Mouse (Mus musculus) liver, embryonic 12.5 days (tissue): Measurements from ENCODE around the gene Xlr3a. TPM values are rescaled to one million over a fixed set of nuclear protein-coding genes. Genes with fewer than 3 reads are reported as not detected.
A peak's percentile ranks its signal among the peaks of the same experiment; 100 is the strongest.

Experiments used
- ATAC-seq: fragments of 200-750 bp; cut with Nextera tagmentation; 2 replicates; pipeline ENCODE4 v1.8.0; 2017; ENCODE audit warnings: moderate number of reproducible peaks, mild to moderate bottlenecking, moderate library complexity
- H3K27ac ChIP-seq: fragments of 300-500 bp; sonication (generic); 2 replicates; pipeline ENCODE4 v1.5.1; 2016; ENCODE audit warnings: mild to moderate bottlenecking
- H3K27me3 ChIP-seq: fragments of 300-500 bp; sonication (generic); replicated peaks from 2 replicates; pipeline ENCODE4 v1.6.1; 2016; ENCODE audit warnings: mild to moderate bottlenecking, moderate library complexity
- H3K36me3 ChIP-seq: fragments of 300-500 bp; sonication (generic); 2 replicates; pipeline ENCODE4 v1.6.1; 2016; ENCODE audit warnings: mild to moderate bottlenecking, moderate library complexity
- H3K4me1 ChIP-seq: fragments of 300-500 bp; sonication (generic); 2 replicates; pipeline ENCODE4 v1.6.1; 2016
- H3K4me2 ChIP-seq: fragments of 300-500 bp; sonication (generic); 2 replicates; pipeline ENCODE4 v1.6.1; 2016; ENCODE audit warnings: mild to moderate bottlenecking, moderate library complexity
- H3K4me3 ChIP-seq: fragments of 300-500 bp; sonication (generic); 2 replicates; pipeline ENCODE4 v1.5.1; 2016; ENCODE audit warnings: mild to moderate bottlenecking, moderate library complexity
- H3K9ac ChIP-seq: fragments of 300-500 bp; sonication (generic); 2 replicates; pipeline ENCODE4 v1.6.1; 2016; ENCODE audit warnings: mild to moderate bottlenecking, moderate library complexity
- H3K9me3 ChIP-seq: fragments of 300-500 bp; sonication (generic); replicated peaks from 2 replicates; pipeline ENCODE4 v1.6.1; 2016; ENCODE audit warnings: mild to moderate bottlenecking, moderate library complexity
- WGBS: fragments of 180-500 bp; shearing (Covaris S2); methylation state at CpG from one replicate; pipeline ENCODE4 v1.1.7; 2016; ENCODE audit not compliant: insufficient replicate concordance; 5-methylcytosine and 5-hydroxymethylcytosine counted together
- polyA plus RNA-seq: library from polyadenylated mRNA; unstranded; fragments of >200 nt; fragmentation: Nextera tagmentation; extraction: Ambion mirVana; gene quantifications from 2 replicates; pipeline ENCODE4 v1.2.1, GENCODE M21; 2016

Gene Xlr3a
- polyA plus RNA-seq, 1 experiment from 2014 or later: 1.6 TPM

DNA sequence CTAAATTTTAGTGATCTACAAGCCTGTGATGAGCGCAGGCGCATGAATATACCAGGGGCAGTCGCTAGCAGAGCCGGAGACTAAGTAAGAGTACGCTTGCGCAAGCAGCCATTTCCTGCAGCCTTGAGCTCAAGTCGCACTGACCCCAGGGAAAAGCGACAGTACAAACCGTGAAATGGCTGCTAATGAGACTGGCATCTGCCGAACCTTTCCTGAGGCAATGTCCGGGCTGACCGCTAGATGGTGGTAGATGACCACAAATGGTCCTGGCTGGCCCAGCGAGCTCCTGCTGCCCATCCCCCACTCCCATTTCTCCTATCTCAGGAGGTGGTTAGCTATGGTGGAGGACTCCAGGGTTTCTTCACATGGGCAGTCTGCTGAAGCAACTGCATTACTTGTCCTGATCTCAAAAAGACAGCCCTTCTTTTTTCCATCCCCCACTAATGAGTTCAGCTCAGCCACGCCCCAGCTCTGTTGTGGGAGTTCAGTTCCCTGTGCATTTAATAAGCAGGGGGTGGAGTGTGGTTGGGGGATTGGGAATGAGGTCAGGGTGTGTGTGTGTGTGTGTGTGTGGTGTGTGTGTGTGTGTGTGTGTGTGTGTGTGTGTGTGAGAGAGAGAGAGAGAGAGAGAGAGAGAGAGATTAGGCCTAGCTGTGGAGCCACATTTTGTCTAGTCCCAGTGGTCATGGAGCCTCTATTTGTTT is 42.9 kb downstream of the Xlr3a start:
- H3K9me3 ChIP-seq: no peaks in the 10 kb centered on the region
- peak; percentile 81 for ATAC-seq
- H3K9ac ChIP-seq: no peak overlapping the region
- H3K27me3 ChIP-seq: no peaks in the 10 kb centered on the region
- H3K4me2 ChIP-seq: peak overlapping the region; percentile 31
- no peak overlapping the region for H3K4me3 ChIP-seq
- H3K36me3 ChIP-seq: no peaks in the 10 kb centered on the region
- peaks cover 2% of the 10 kb centered on the region; the same call in 1 of the 2 replicates for H3K4me1 ChIP-seq
- H3K27ac ChIP-seq: no peak overlapping the region
- 14% methylated on average over 14 of the region's 14 CpGs for WGBS

DNA sequence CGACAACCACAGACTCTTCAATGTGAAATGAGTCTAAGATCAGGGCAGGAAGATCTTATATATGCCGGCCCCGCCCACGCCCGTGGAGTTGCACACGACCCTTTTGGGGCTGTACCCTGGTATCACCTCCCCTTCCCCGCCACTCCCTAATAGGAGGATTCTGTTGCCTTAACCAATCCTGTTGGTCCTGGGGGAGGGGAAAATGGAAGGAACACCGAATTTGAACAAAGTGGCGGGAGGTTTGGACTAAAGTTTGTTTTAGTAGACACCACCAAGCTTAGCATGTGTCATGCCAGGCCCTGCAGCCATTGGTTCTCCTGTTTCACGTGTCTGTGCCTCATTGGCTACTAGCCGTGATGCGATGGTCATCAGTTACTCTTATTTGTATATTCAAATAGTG is 57.2 kb downstream of the Xlr3a start:
- H3K9me3 ChIP-seq: no peaks in the 10 kb centered on the region
- peaks cover 7% of the 10 kb centered on the region for H3K27me3 ChIP-seq
- H3K9ac ChIP-seq: no peak overlapping the region
- H3K4me2 ChIP-seq: no peak overlapping the region
- H3K27ac ChIP-seq: no peak overlapping the region
- H3K36me3 ChIP-seq: no peaks in the 10 kb centered on the region
- no peak for ATAC-seq
- H3K4me1 ChIP-seq: no peaks in the 10 kb centered on the region
- WGBS: 63% methylated on average over 12 of the region's 12 CpGs
- no peak overlapping the region for H3K4me3 ChIP-seq

DNA sequence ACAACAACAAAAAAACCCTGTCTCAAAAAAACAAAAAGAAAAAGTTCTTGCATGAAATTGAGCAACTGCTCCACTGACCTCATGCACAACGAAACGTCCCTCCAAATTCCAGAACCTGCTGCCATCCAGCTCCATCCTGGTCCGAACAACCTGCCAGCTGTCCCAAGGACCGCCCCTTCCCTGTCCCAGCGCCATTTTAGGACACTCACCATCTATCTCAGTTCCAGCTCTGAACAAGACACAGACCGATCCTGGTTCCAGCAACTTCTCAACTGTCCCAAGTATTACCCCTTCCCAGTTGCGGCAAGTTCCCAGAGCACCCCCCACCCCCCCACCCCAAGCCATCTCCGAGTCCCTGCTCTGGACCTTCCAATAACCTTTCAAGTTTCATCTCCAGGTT is 58.1 kb downstream of the Xlr3a start:
- ATAC-seq: no peak
- no peaks in the 10 kb centered on the region for H3K9me3 ChIP-seq
- no peak overlapping the region for H3K4me2 ChIP-seq
- H3K4me3 ChIP-seq: no peak overlapping the region
- no peaks in the 10 kb centered on the region for H3K36me3 ChIP-seq
- WGBS: 60% methylated on average over 8 of the region's 8 CpGs
- H3K9ac ChIP-seq: no peak overlapping the region
- peaks cover 7% of the 10 kb centered on the region for H3K27me3 ChIP-seq
- H3K4me1 ChIP-seq: no peaks in the 10 kb centered on the region
- no peak overlapping the region for H3K27ac ChIP-seq

DNA sequence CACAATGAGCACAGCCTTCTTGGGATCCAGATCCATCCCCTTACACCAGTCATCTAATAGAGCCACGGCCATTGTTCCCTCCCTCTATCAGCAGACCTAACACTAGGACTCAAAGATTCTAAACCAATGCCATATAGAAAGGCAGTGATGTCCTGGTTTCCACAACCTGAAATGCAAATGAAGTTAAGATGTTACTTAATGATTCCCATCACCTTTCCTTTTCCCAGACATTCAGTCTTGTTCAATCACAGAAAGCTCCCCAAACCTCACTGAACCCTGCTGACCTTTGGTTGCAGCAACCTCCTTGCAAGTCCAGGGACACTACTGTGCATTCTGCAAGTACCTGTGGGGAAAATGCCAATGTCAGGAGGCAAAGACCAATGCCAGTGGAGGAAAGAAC is 59.9 kb downstream of the Xlr3a start, which contains the start of gene Pnma5:
Gene Pnma5 (minus strand): TSS at position 101 of the 400 bp plus-strand sequence.
- Histone ChIP-seq H3K27ac (no peak within 1 kb of the TSS), H3K9me3 (no peaks in the 10 kb centered on the region), H3K27me3 (peaks cover 11% of the 10 kb centered on the region), H3K4me1 (no peaks in the 10 kb centered on the region), H3K4me3 (no peak within 1 kb of the TSS), H3K9ac (no peak within 1 kb of the TSS), H3K4me2 (no peak within 1 kb of the TSS), H3K36me3 (no peaks in the 10 kb centered on the region)
- 35% methylated on average over 1 of the region's 1 CpGs for WGBS
- no peak for ATAC-seq

Other genes with a start within 250 kb of the Xlr3a start
- gene Cetn2, start 178.7 kb downstream of the Xlr3a start, polyA plus RNA-seq: 41.1 and 45.9 TPM in 2 replicates
- 21.0 and 24.4 TPM in 2 replicates for gene Nsdhl, start 178.5 kb downstream of the Xlr3a start, polyA plus RNA-seq
- 1.2 and 1.5 TPM in 2 replicates for gene Zfp185, start 109.8 kb downstream of the Xlr3a start, polyA plus RNA-seq
- not detected in 2 replicates for gene Pnma5, start 60.0 kb downstream of the Xlr3a start, polyA plus RNA-seq
- gene Pnma3, start 32.3 kb downstream of the Xlr3a start, polyA plus RNA-seq: not detected in 2 replicates
- gene Xlr4a, start 14.6 kb downstream of the Xlr3a start, polyA plus RNA-seq: 1.1 and 1.3 TPM in 2 replicates
- gene Gm14685, start 20.0 kb upstream of the Xlr3a start, polyA plus RNA-seq: 0.07 TPM in 1 of 2 replicates, not detected in the other
- gene Xlr5b, start 51.7 kb upstream of the Xlr3a start, polyA plus RNA-seq: not detected in 2 replicates
- 0.12 TPM in 1 of 2 replicates, not detected in the other for gene DXBay18, start 52.4 kb upstream of the Xlr3a start, polyA plus RNA-seq
- not detected in 2 replicates for gene Spin2d, start 79.9 kb upstream of the Xlr3a start, polyA plus RNA-seq
- 2.9 and 3.4 TPM in 2 replicates for gene Xlr3b, start 95.1 kb upstream of the Xlr3a start, polyA plus RNA-seq
- gene Xlr4b, start 117.2 kb upstream of the Xlr3a start, polyA plus RNA-seq: 2.1 and 2.5 TPM in 2 replicates
- 4.4 and 4.7 TPM in 2 replicates for gene F8a, start 131.2 kb upstream of the Xlr3a start, polyA plus RNA-seq
- 0.50 and 0.51 TPM in 2 replicates for gene Xlr4c, start 146.0 kb upstream of the Xlr3a start, polyA plus RNA-seq
- not detected in 2 replicates for gene Xlr3c, start 168.3 kb upstream of the Xlr3a start, polyA plus RNA-seq
- gene Xlr5a, start 195.9 kb upstream of the Xlr3a start, polyA plus RNA-seq: not detected in 2 replicates
- gene Xlr5c, start 195.9 kb upstream of the Xlr3a start, polyA plus RNA-seq: not detected in 2 replicates
- gene Gm45015, start 239.7 kb upstream of the Xlr3a start, polyA plus RNA-seq: not detected in 2 replicates
- gene Zfp275, start 245.5 kb upstream of the Xlr3a start, polyA plus RNA-seq: 4.0 and 4.4 TPM in 2 replicates